Mouse (Mus musculus) gastrocnemius, postnatal 14 days (tissue): ENCODE data around the gene Duxbl3. TPM values are rescaled to one million over a fixed set of nuclear protein-coding genes. Genes with fewer than 3 reads are reported as not detected.
"Not testable (repeated sequence)": the region's sequence is repeated elsewhere in the genome, so short reads cannot be mapped to it uniquely, and the experiment has no call there.

ENCODE experiments used
- DNase-seq: peaks from one replicate; pipeline ENCODE4 v3.0.0; 2021; ENCODE audit warnings: mixed read lengths
- intact Hi-C: fragments of 180-260 bp; cut with DNase I; formaldehyde crosslinking; loops from one replicate; pipeline ENCODE4 v1.15.1; 2025; ENCODE audit warnings: low total_unique reads
- long read RNA-seq, 2 experiments: library from polyadenylated mRNA; stranded (forward); transcript quantifications; one replicate each; pipeline ENCODE4 v2.0.0; 2021
- total RNA-seq, 2 experiments: library from RNA; stranded (reverse); gene quantifications; 2 replicates each; pipeline ENCODE4 v1.2.3; 2021

The Duxbl3 gene
- total RNA-seq = under 1 TPM in 1 of 2 experiments, not detected in 1; 0.64 TPM
- long read RNA-seq, experiment 1, partial matches to known transcripts = 0 of 1 reads
- long read RNA-seq, experiment 1, other reads (novel, unspliced or antisense) = 1 of 1 reads
- long read RNA-seq, experiment 2 = 0 reads

GRCm38 (mm10) chr14:26257756-26258617 is at the start of gene Duxbl3:
Duxbl3 (plus strand) TSS chr14:26257962.
- DNase-seq, intact Hi-C loops: not testable (repeated sequence)

- DNase-seq, intact Hi-C loops: not testable (repeated sequence)
These were observed 41.3 kb upstream of the Duxbl3 start for GRCm38 (mm10) chr14:26216233-26217000.

GRCm38 (mm10) chr14:26237183-26237582 is 20.6 kb upstream of the Duxbl3 start:
- DNase-seq, intact Hi-C loops: not testable (repeated sequence)

- intact Hi-C loops, DNase-seq: not testable (repeated sequence)
These were observed 967 bp downstream of the Duxbl3 start for GRCm38 (mm10) chr14:26258729-26259128.

- intact Hi-C loops, DNase-seq: not testable (repeated sequence)
These were observed 29.0 kb downstream of the Duxbl3 start for GRCm38 (mm10) chr14:26286737-26287136.

- intact Hi-C loops = no loop called here
- DNase-seq = no peak
These were observed 36.1 kb downstream of the Duxbl3 start for GRCm38 (mm10) chr14:26293859-26294258.

GRCm38 (mm10) chr14:26297055-26297454 is 39.3 kb downstream of the Duxbl3 start:
- DNase-seq = no peak
- intact Hi-C loops = no loop called here

GRCm38 (mm10) chr14:26297484-26297883 is 39.7 kb downstream of the Duxbl3 start:
- intact Hi-C loops = no loop called here
- DNase-seq = no peak

GRCm38 (mm10) chr14:26303111-26303510 is 45.3 kb downstream of the Duxbl3 start:
- intact Hi-C loops = no loop called here
- no peak for DNase-seq

GRCm38 (mm10) chr14:26306032-26306431 is 48.3 kb downstream of the Duxbl3 start:
- DNase-seq = no peak

GRCm38 (mm10) chr14:26308813-26309212 is 51.1 kb downstream of the Duxbl3 start:
- no peak for DNase-seq

More at GRCm38 (mm10) chr14:26306032-26306431, 48.3 kb downstream of the Duxbl3 start:
- intact Hi-C loops = no loop called here

GRCm38 (mm10) chr14:26309511-26309910 is 51.7 kb downstream of the Duxbl3 start:
- intact Hi-C loops = no loop called here
- no peak for DNase-seq

More at GRCm38 (mm10) chr14:26308813-26309212, 51.1 kb downstream of the Duxbl3 start:
- intact Hi-C loops = no loop called here

GRCm38 (mm10) chr14:26316246-26316730 is 58.5 kb downstream of the Duxbl3 start:
- intact Hi-C loops = no loop called here
- DNase-seq = no peak

Other genes with a start within 250 kb of the Duxbl3 start
- 10 to 100 TPM in 1 of 2 experiments, 1 to 10 TPM in 1; 7.5 to 11.7 TPM for gene Gm9780, start 215.3 kb upstream of the Duxbl3 start, total RNA-seq
- 10 to 100 TPM; 10.5 to 12.4 TPM for gene Tmem254c, start 190.6 kb upstream of the Duxbl3 start, total RNA-seq
- not detected for gene Cphx2, start 176.4 kb upstream of the Duxbl3 start, total RNA-seq
- gene Cphx3, start 175.7 kb upstream of the Duxbl3 start, total RNA-seq = not detected
- under 1 TPM in 1 of 2 experiments, not detected in 1; 0.84 TPM for gene Duxbl2, start 139.6 kb upstream of the Duxbl3 start, total RNA-seq
- 10 to 100 TPM; 57.4 to 72.8 TPM for gene Plac9b, start 75.5 kb upstream of the Duxbl3 start, total RNA-seq
- 1 to 10 TPM; 3.3 to 3.8 TPM for gene Tmem254b, start 50.9 kb upstream of the Duxbl3 start, total RNA-seq